Mouse (Mus musculus): ENCODE data around the gene Cyb5r1.
A peak's percentile ranks its signal among the peaks of the same experiment; 100 is the strongest.

Cyb5r1 gene

GRCm38 (mm10) chr1:134405509-134406413, at the start of gene Cyb5r1:
TSS of gene Cyb5r1 (plus strand) at chr1:134405559.
- peak; percentile 77 to 82 for DNase-seq

GRCm38 (mm10) chr1:134357461-134357860, 47.9 kb upstream of the Cyb5r1 start:
- peak in 1 of 2 experiments; percentile 30 for DNase-seq

GRCm38 (mm10) chr1:134360656-134361055, 44.7 kb upstream of the Cyb5r1 start:
- DNase-seq: no peak

- DNase-seq: no peak
These were observed 44.0 kb upstream of the Cyb5r1 start for GRCm38 (mm10) chr1:134361195-134361856.

GRCm38 (mm10) chr1:134361857-134362212, 43.5 kb upstream of the Cyb5r1 start, which contains the start of gene Tmem183a:
TSS of gene Tmem183a (minus strand) at chr1:134361979.
- peak; percentile 96 for DNase-seq

GRCm38 (mm10) chr1:134363194-134363593, 42.2 kb upstream of the Cyb5r1 start:
- DNase-seq: no peak

GRCm38 (mm10) chr1:134365491-134365890, 39.9 kb upstream of the Cyb5r1 start:
- no peak for DNase-seq

- DNase-seq: peak; percentile 46 to 84
These were observed 36.5 kb upstream of the Cyb5r1 start for GRCm38 (mm10) chr1:134368777-134369337.

GRCm38 (mm10) chr1:134374124-134374523, 31.2 kb upstream of the Cyb5r1 start:
- no peak for DNase-seq

GRCm38 (mm10) chr1:134381051-134381450, 24.3 kb upstream of the Cyb5r1 start:
- DNase-seq: no peak

GRCm38 (mm10) chr1:134381795-134382625, 23.3 kb upstream of the Cyb5r1 start:
- DNase-seq: no peak

- no peak for DNase-seq
These were observed 20.8 kb upstream of the Cyb5r1 start for GRCm38 (mm10) chr1:134384581-134384980.

- no peak for DNase-seq
These were observed 20.2 kb upstream of the Cyb5r1 start for GRCm38 (mm10) chr1:134385176-134385575.

- no peak for DNase-seq
These were observed 19.7 kb upstream of the Cyb5r1 start, which contains the start of gene 4933406M09Rik for GRCm38 (mm10) chr1:134385666-134386065. TSS of gene 4933406M09Rik (plus strand) at chr1:134385940.

- DNase-seq: no peak
These were observed 11.5 kb upstream of the Cyb5r1 start for GRCm38 (mm10) chr1:134393827-134394226.

GRCm38 (mm10) chr1:134398210-134398609, 7.1 kb upstream of the Cyb5r1 start:
- DNase-seq: peak in 1 of 2 experiments; percentile 45

- DNase-seq: no peak
These were observed 5.6 kb upstream of the Cyb5r1 start for GRCm38 (mm10) chr1:134399735-134400134.

GRCm38 (mm10) chr1:134406414-134406771, 1.0 kb downstream of the Cyb5r1 start:
- no peak for DNase-seq

GRCm38 (mm10) chr1:134408080-134408479, 2.7 kb downstream of the Cyb5r1 start:
- peak; percentile 43 to 57 for DNase-seq

GRCm38 (mm10) chr1:134411706-134412629, 6.6 kb downstream of the Cyb5r1 start:
- no peak for DNase-seq

- peak; percentile 44 to 46 for DNase-seq
These were observed 8.7 kb downstream of the Cyb5r1 start for GRCm38 (mm10) chr1:134414038-134414437.

Data from kidney, adult 8-10 months (tissue).